Mouse (Mus musculus): ENCODE data around the gene Wfdc15a.
"Not testable (repeated sequence)": the region's sequence is repeated elsewhere in the genome, so short reads cannot be mapped to it uniquely, and the experiment has no call there.

The Wfdc15a gene

GRCm38 (mm10) chr2:164199626-164200327 is at the start of gene Wfdc15a:
Gene Wfdc15a (minus strand): TSS chr2:164200130.
- in situ Hi-C loops (cut with MboI): no loop called here

GRCm38 (mm10) chr2:164238366-164238765 is 38.4 kb upstream of the Wfdc15a start, which contains the start of gene Svs2:
Gene Svs2 (minus strand): TSS chr2:164238466.
- in situ Hi-C loops (cut with MboI): no loop called here

GRCm38 (mm10) chr2:164232671-164233070 is 32.7 kb upstream of the Wfdc15a start:
- in situ Hi-C loops (cut with MboI): no loop called here

- in situ Hi-C loops (cut with MboI): no loop called here
These were observed 28.6 kb upstream of the Wfdc15a start for GRCm38 (mm10) chr2:164228361-164229070.

DNA sequence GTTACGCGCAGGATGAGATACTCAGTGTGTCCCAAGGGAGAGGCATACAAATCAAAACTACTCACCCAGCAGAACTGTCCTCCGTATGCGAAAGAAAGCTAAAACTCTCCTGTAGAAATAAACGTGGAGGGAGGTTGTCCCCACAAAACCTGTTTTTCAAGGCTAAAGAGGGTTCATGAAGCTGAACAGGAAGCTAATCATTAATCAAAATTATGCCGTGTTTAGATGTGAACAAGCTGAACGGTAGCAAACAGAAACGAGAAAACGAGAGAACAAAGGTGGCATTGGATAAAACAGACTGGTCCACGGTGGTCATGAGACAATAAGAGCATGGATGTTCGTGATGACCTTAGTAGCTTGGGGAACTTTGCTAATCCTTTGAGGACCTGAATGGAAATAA is 21.6 kb upstream of the Wfdc15a start, which contains the start of gene Wfdc15b:
TSS of gene Wfdc15b (minus strand) at position 139 of the 400 bp plus-strand sequence.
- in situ Hi-C loops (cut with MboI): no loop called here

DNA sequence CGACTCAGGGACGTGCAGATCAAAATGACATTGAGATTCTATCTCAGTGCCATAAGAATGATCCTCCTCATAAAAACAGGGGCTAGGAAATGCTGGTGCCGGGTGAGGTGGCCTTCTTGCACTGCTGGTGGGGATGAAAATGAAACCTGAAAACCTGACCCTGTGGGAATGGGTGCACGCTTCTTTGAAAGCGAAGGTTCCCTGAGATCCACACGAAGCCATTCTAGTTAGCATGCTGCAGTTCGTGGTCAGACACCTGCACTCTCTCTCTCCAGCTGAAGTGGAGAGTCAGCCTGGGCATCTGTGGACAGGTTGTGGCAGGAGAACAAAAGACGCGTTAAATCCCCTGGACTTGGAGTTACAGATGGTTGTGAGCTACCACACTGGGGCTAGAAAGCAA is 19.4 kb upstream of the Wfdc15a start:
- in situ Hi-C loops (cut with MboI): no loop called here

DNA sequence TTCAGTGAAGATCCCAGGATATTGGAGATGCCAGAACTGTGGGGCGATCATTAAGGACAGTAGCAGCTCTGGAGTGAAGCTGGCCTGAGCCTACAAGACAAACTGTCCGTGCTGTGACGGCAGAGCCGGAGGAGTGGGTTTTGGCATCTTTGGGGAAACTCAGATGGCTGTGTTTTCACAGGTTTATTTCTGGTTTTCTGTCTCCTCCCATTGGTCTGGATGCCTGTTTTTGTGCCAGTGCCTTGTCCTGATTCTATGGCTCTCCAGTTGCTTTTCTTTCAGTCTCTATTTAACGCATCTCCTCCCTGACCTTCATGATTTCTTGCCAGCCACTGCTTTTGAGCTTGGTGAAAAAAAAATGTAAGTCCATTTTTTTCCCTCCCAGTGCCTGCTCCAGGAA is 12.8 kb upstream of the Wfdc15a start:
- in situ Hi-C loops (cut with MboI): no loop called here

DNA sequence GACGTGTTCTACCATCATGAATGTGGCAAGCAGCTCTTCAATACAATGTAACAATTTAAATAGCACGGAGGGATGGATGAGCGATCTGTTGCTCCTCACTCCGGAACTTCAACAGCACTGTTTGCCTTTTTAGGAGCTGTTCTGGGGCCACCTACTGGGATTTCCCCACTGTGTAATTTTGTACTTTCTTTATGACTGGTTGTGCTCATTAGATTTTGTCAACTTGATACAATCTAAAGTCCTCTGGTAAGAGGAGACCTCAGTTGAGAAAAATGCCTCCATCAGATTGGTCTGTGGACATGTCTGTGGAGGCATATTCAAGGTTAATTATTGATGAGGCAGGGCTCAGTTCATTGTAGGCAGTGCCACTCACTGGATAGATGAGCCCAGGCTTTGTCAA is 11.0 kb upstream of the Wfdc15a start:
- in situ Hi-C loops (cut with MboI): no loop called here

GRCm38 (mm10) chr2:164206676-164207075 is 6.7 kb upstream of the Wfdc15a start:
- in situ Hi-C loops (cut with MboI): no loop called here

GRCm38 (mm10) chr2:164206011-164206410 is 6.1 kb upstream of the Wfdc15a start:
- in situ Hi-C loops (cut with MboI): not testable (repeated sequence)

GRCm38 (mm10) chr2:164196700-164196990 is 3.3 kb downstream of the Wfdc15a start:
- in situ Hi-C loops (cut with MboI): no loop called here

- in situ Hi-C loops (cut with MboI): no loop called here
These were observed 3.8 kb downstream of the Wfdc15a start for GRCm38 (mm10) chr2:164195971-164196699.

GRCm38 (mm10) chr2:164194959-164195630 is 4.8 kb downstream of the Wfdc15a start:
- in situ Hi-C loops (cut with MboI): no loop called here

DNA sequence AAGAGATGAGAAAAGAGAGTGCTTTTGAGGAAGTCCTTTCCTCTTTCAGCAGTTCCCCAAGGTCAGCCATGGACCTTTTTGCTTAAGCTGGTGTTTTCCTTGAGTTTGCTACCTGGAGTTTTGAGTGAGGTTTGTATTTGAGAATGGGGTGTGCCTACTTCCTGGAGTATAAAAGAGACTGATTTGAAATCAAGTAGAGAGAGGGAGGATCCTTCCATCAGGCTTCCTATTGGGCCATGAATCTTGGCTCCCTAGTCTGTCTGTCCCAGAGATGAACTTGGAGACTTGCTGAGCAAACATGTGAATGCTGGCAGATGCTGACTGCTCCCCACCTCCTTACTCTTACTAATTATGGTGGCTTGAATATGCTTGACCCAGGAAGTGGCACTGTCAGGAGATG is 7.7 kb downstream of the Wfdc15a start:
- in situ Hi-C loops (cut with MboI): no loop called here

DNA sequence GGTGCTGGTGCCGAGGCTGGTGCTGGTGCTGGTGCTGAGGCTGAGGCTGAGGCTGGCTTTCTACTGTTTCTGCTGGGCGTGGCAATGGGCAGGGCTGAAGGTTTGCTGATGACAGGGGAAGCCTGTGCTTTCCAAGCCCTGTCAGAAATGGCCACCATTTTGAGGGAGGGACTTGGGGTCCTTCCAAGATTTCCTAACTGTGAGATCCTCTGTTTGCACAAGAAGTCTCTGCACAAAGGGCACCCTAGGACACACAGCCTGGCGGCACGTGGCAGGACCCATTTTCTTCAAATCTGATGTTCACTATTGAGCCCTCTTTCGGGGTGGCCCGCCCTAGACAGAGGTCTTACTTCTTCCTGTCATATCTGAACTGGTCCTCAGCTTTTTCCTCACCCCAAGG is 9.4 kb downstream of the Wfdc15a start, which contains the start of gene Wfdc12:
TSS of gene Wfdc12 (minus strand) at position 33 of the 400 bp plus-strand sequence.
- in situ Hi-C loops (cut with MboI): no loop called here

- in situ Hi-C loops (cut with MboI): no loop called here
These were observed 11.2 kb downstream of the Wfdc15a start for GRCm38 (mm10) chr2:164188722-164189121.

- in situ Hi-C loops (cut with MboI): no loop called here
These were observed 15.7 kb downstream of the Wfdc15a start for GRCm38 (mm10) chr2:164184145-164184719.

DNA sequence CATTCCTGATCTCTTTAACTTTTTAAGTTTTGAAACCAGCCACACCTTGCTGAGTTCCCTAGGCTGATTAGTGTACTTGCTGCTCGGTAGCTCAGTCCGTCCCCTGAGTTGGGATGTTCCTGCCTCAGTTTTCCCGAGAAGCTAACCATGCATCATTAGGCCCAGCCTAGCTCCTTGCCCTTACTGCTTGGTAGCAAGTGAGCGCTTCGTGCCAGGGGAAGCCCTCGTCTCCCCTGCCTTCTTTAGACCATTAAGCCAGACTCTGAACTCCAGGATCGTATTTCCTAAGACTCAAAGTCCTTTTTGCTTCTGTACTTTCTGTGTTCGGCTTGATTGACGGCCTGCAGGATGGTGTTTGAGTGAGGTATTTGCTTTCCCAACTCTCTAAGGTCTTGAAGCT is 16.6 kb downstream of the Wfdc15a start:
- in situ Hi-C loops (cut with MboI): no loop called here

DNA sequence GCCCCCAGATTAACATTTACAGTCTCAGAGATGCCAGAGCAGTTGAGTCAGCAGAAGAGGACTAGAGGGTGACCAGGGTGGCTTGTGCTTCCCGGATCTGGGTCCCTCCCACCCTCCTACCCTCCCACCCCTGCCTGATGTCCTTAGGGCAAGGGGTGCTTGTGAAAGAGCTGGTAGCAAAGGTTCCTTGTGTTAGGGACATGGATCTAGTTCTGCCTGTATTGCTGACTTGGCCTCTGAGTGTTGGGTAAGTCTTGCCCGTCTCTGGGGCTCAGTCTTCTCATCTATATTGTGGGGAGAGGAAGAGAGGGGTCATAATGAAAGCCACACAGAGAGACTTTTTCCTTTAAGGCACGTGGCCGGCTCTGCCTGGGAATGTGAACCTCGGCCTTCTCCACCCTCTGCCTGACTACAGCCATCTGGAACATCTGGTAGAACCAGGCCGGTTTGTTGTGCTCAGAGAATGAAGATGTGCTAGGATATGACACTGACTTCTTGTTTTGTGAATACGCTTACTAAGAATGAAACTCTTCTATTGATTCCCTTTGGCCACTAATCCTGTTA is 17.2 kb downstream of the Wfdc15a start, which contains the start of gene Wfdc5:
TSS of gene Wfdc5 (minus strand) at position 51 of the 564 bp plus-strand sequence.
- in situ Hi-C loops (cut with MboI): no loop called here

- in situ Hi-C loops (cut with MboI): no loop called here
These were observed 19.2 kb downstream of the Wfdc15a start for GRCm38 (mm10) chr2:164180770-164181169.

GRCm38 (mm10) chr2:164180124-164180523 is 19.8 kb downstream of the Wfdc15a start:
- in situ Hi-C loops (cut with MboI): no loop called here

Data from mature B cell (primary cell).